Mouse (Mus musculus) cortical plate, adult 2 months (tissue): ENCODE measurements around the gene Zzef1.

Experiments
- CTCF ChIP-seq: fragments of 200-500 bp; IDR thresholded peaks from 2 replicates; pipeline ENCODE4 v1.5.1; 2011; ENCODE audit warnings: mild to moderate bottlenecking, control low read depth, low read length; ENCODE audit not compliant: insufficient read depth; ENCODE audit errors: extremely low read depth
- POLR2A ChIP-seq: fragments of 200-500 bp; IDR thresholded peaks from 2 replicates; pipeline ENCODE4 v1.6.1; 2011; ENCODE audit warnings: mild to moderate bottlenecking, low read length, control low read depth; ENCODE audit not compliant: insufficient read depth; ENCODE audit errors: extremely low read depth

- TF ChIP-seq CTCF (no peak), POLR2A (no peak)
Observed at GRCm38 (mm10) chr11:72801182-72801581, 5.2 kb downstream of the Zzef1 start.
